Mouse (Mus musculus) spleen, adult 12 weeks (tissue): ENCODE results near the gene Slc24a1.
"Not testable (repeated sequence)": the region's sequence is repeated elsewhere in the genome, so short reads cannot be mapped to it uniquely, and the experiment has no call there.

Experiments
- DNase-seq: peaks from one replicate; pipeline ENCODE4 v3.0.0; 2022; ENCODE audit warnings: low spot score

The Slc24a1 gene

DNA sequence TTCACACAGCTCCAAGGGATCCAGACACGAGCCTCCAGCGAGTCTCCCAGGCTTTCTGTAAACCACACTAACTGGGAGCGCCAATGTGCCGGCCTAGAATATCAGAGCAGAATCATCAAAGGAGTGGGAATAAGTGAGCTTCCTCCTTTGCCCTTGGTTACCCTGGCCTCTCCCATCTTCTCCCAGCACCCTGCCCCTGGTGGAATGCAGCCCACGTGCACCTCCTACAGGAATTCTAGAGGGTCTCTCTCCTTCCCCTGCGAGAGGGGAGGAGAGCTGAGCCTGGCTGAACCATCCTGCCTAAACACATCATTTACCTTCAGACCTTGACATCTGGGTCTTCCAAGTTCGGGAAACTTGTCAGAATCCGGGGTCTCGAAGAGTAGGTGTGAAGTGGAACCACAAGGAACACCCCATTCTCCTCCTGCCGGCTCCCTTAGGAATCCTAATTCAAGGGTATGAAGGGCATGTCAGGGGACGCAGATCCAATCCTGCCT lies at the start of gene Slc24a1:
Slc24a1 (minus strand) TSS at position 447 of the 497 bp plus-strand sequence.
- DNase-seq, result no peak

DNA sequence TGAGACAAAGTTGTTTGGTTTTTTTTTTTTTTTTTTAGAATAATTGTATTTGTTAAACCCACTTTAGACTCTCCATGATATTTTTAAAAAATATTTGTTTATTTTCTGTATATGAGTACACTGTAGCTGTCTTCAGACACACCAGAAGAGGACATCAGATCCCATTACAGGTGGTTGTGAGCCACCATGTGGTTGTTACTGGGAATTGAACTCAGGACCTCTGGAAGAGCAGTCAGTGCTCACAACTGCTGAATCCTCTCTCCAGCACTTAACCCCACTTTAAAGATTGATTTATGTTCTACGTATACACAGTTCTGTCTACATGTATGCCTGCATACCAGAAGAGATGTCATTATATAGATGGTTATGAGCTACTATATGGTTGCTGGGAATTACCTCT lies 44.1 kb upstream of the Slc24a1 start:
- DNase-seq, result not testable (repeated sequence)

DNA sequence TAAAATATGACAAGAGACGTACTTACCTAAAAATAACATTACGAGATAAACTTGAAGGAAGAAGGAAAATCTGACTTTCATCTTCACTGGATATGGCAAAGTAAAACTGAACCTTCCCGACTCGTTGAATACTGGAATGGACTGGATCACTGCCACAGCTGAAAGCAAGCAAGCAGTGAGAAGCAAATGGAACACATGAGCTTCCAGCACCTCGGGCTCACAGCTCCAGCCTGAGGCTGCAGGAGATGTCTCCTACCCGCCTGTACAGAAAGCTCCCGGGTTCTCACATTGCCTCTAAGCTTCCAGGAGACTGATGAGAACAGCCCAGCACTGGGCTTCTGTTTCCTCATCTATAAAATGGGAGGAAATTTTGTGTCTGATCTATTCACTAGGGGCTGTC lies 38.9 kb upstream of the Slc24a1 start:
- no peak for DNase-seq

DNA sequence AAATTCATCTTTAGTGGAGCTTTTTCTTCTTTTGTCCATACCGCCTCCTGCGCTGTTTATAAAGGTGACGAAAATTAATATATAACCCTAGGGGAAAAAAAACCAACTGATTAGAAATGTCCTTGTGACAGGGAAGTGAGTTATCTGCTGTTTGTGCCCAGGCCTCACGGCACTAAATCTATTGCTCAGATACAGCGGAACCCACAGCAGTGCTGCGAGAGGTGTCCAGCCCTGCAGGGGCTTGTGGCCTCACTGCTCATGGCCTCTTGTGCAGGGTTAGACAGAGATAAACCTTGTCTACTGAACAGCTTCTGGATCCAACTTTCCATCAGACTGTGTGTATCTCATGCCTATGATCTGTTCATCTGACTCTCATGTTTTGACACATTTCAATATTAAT lies 37.0 kb upstream of the Slc24a1 start:
- no peak for DNase-seq

DNA sequence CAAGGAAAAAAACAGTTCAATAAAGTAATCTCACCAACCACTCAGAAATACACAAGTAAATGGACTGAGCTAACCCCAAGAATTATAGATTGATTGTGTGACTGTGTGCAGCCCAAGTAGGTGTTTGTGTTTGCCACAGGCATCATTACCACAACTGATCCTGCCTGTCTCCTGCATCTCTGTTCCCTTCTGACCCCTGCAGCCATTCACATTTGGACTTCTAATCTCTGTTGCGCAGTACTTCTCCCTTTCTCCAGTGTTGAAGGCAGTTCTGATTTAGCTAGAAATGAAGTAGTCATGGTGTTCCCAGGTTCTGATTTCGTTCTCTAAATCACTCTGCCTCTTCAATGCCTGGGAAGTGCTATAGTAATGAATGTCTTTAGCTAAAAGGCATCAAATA lies 36.2 kb upstream of the Slc24a1 start:
- DNase-seq, result no peak

DNA sequence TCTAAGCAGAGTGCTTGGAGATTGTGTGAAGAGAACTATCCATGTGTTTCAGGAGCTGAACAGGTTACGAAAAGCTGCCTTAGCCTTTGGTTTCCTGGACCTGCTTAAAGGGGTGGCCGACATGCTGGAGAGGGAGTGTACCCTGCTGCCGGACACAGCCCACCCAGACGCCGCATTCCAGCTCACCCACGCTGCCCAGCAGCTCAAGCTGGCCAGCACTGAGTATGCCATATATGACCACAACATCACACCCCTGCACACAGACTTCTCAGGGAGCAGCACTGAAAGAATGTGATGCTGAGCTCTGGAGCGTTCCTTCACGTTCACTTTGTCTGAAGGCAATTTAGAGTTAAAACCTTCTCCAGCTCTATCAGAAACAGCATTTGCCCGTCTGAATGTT lies 34.4 kb upstream of the Slc24a1 start:
- DNase-seq, result no peak

DNA sequence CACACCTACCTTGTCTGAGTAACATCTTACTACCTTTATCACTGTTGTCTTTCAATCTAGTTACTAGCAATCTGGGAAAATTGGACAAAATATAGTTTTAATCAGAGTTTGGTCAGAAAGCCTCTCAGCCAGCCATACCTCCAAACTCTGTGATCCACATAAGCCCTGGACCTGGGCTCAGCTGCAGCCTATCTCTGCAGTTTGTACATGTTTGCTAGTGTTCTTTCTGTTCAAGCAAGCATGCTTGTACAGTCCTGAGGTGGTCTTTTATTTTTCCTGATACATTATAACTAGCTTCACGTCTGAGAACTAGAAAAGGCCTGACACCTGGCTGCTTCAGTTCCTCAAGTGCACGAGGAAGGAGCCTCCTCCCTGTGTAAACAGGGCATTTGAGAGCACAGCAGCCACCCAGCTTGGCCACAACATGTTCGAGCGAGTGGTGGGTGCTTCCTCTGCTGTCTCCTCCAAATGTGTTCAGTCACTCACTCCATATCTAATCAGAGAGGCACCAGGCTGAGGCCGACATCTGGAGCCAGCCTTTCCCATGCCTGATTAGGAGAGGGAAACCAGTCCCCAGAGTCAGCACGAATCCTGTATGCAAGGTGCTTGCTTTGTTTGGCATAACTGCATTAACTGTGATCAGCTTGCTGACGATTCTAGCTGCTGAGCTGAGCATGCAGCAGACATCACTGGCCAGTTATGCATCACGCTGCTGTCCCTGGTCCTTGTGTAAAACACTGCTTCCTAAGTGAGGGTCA lies 33.8 kb upstream of the Slc24a1 start:
- no peak for DNase-seq

DNA sequence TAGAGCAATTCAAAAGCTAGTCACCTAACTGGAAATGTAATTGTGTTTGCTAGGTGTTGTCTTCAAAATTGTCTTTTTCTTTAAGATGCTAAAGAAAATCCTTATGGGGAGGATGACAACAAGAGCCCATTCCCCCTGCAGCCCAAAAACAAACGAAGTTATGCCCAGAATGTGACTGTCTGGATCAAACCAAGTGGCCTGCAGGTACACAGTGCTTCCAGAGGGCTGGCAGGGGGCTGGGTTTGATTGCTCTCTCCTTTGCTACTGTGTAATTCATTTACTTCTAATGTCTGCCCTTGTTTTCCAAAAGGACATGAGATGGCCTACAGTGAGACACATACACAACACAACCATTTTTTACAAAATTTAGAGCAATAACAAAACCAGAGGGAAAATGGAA lies 30.5 kb upstream of the Slc24a1 start:
- DNase-seq, result no peak

DNA sequence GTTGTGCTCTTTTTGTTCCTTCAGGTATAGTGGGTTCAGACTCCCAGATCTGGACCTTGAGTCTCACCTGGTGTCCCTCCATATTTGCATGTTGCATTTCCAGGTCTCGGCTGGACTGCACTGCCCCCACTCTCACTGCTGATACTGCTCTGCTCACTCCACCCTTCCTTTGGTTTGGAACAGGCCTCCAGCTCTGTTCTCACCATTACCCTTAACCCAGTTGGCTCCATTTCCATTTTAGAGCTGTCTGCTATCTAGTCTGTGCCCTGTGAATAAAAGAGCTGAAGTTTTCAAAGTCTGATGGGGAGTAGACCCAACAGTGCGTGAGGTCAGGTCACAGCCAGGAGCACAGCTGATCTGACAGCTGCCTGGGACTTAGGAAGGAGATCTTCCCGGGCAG lies 29.1 kb upstream of the Slc24a1 start:
- DNase-seq, result no peak

DNA sequence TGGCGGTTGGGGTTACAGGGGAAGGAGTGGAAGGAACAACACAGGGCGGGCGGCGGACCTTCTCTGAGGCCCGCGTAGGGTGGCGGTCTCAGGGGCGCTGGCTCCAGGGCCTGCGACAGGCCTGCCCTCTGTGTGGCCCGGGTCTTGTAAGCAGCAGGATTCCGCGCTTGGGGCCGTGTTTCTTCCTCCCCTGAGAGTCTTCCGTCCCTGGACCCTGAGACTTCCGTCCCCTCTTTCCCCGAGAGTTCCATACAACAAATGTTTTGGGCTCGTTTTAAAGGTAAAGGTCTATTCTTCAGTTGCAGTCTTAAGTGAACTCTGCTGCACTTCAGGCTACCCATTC lies 9.5 kb upstream of the Slc24a1 start:
- DNase-seq, result no peak

DNA sequence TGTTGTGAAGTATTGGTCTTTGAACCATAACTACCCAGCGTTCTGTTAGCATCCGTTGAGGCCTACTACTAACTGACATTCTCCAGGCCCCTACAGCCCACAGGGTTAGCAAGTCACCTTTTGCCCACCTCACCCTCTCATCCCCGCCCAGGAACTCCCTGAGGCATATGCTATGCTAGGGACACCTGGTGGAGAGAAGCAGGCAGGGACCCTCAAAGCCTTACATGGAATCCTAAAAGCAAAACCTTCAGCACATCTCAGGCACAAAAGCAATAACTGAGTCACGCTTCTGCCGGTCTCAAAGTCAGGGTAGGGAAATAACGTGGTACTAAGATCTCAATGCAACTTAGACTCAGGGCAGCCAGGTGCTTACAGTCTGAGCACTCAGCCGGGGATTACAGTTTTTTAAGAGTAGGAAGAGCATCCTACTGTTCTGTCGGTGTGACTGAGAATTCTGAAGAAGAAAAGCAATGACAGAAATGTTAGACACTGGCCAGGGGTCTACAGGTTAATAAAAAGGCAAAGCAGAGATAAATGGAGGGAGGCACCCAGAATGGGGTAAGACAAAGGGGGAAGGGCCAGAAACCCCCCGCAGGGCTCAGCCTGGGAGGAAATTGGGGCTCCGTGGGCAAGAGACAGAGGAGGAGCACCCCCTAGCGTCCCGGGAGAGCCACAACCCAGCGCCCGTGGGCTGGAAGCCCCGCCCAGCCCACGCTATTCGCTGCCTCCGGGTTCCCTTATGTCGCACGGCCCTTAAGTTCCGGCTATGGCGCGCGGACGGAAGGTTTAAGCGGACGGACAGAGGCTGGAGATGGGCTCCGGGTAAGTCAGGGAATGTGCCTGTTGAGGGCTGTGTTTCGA lies 8.9 kb upstream of the Slc24a1 start, which contains the start of gene Ints14:
Ints14 (plus strand) TSS at position 789 of the 861 bp plus-strand sequence.
- DNase-seq, result peak; percentile 96

DNA sequence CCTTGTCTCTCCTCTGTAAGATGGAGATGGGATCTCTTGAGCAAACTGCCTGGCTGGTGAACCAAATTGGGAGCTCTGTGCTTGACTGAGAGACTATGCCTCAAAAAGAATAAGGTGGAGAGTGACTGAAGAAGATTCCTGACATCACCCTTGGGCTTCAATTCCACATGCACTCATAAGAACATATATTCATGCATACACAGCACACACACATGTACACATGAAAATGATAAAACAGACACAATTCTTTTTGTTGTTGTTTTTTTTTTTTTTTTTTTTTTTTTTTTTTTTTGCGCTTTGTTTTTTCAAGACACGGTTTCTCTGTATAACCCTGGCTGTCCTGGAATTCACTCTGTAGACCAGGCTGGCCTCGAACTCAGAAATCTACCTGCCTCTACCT lies 5.9 kb upstream of the Slc24a1 start:
- DNase-seq, result no peak

DNA sequence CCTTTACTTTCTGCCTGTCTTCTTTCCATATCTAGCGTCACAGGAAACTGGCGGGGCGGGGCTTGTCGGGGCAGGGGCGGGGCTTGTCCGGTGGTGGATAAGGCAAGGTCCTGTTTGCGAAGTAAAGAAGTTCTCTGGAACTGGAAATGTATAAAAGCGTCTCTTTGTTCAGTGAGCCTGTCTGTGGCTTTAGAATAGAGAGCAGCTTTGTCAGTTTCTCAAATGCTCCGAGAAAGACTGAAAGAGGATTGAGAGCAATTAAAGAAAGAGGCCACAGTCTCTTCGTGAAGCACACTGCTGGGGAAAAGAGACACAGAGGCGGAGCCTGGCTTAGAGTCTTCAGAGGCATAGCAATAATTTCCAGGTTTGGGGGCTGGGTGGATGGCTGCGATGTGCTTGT lies 4.9 kb upstream of the Slc24a1 start:
- DNase-seq, result no peak

DNA sequence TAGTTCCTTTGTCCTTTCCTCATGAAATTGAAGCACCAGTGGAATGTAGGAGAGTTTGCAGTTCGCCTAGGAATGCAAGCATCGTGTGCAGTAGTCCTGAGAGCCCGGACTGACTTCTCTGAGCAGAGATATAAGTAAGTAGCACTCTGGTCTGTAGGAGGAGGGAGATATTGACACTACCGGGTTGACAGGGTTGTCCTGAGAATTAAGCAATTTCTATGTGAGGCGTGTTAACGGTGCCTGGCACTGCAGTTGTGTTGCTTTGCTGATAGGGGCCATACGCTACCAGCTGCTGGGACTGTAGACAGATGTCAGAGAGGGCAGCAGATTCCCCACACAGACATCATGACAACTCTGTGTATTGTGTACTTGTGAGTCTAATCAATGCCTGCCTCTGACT lies 1.8 kb upstream of the Slc24a1 start:
- no peak for DNase-seq

DNA sequence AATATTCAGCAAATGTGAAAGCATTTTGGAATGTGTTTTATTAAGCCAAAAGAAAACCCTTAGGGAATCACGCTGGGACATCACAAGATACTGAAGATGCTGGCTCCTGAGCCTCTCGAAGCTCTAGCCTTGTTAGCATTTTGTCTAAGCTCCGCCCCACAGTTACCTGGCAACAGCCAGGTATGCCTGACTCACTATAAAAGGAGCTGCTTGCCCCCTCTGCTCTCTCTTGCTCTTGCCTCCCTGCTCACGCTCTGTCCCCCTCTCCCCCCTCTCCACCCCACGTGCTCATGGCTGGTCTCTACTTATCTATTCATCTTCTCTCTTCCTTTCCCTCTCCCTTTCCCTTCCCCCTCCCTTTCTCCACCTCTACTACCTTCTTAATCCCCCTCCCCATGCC lies 648 bp upstream of the Slc24a1 start:
- DNase-seq, result no peak

DNA sequence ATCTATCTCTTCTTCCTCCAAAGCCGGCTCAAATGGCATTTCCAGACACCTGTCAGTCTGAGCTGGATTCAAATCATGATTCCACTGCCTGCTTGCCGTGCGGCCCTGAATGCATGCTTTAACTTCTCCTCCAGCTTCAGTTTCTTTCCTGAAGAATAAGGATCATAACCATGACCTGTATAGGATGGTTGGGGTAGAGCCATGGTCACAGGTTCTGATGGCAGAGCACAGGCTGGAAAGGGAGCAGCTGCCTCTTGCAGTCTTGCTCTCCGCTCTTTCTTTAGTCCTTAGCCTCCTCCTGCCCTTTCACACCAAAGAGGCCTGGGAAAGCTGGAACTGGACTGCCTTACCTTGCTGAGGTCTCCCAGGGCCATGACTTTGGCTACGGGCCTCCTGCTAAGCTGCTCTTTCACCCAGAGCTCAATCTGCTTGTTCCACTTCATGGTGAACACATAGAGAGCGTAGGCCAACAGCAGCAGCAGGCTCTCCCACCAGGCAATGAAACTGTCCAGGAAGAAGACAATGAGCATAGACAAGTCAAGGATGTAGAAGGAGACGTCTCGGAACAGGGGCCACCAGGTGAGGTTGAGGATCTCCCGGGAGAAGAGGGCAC lies 3.8 kb downstream of the Slc24a1 start:
- DNase-seq, result no peak

DNA sequence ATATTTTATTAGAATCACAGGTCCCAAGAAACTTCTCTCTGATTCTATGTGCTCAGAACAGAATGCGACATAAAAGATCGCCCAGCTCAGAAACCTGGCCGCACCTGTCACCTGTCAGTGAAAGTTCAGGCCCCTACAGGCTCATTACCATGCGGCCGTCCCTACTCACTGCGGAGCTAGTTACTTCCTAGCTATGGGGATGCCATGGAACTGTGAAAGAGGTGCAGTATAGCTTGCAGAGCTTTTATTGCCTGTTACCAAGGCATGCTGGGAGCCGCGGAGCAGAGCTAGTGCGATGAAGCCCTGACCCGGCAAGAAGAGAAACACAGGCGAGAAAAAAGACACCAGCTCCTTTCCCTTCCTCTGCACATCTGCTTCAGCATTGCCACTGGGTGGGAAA lies 7.4 kb downstream of the Slc24a1 start:
- DNase-seq, result no peak

DNA sequence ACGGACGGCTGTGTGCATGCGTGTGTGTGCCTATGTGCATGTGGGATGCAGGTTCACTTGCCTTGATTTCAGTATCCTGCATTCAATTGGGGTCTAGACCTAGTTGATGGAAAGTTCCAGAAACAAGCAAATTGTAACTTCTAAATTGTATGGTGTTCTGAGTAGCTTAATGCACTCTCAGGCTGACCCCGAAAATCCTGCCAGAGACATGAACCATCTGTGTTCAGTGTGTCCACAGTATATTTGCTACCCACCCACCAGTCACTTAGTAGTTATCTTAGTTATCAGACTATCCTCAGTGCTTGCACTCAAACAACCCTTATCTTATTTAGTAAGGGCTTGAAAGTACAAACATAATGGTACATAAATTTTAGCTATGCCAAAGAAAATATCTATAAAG lies 9.8 kb downstream of the Slc24a1 start:
- no peak for DNase-seq

DNA sequence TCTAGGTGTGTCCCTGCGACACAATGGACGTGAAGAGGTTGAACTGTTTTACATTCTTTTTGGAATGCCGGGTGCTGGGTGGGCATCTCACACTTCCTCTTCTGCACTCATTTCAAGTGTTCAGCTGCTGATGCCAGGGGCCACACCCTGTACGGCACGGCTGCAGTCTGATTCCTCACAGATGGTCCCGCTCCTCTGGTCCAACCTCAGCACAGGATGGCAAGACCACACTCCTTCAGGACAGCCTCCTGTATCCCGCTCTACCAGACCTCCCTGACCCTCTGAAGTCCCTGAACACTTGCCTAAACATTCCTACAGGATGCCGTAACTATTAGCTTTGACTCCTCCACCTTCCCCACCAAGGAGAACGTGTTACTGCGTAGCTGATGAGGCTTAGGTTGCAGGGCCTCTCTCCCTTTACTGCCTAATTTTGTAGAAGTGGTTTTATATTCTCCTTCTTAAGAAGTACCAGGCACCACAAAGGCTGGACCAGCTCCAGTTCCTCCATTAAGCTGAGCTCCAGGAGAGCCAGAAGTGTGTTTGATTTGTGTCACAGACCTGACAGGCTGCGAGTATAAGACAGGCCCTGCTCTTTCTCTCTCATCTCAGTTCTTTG lies 10.6 kb downstream of the Slc24a1 start:
- DNase-seq, result no peak

DNA sequence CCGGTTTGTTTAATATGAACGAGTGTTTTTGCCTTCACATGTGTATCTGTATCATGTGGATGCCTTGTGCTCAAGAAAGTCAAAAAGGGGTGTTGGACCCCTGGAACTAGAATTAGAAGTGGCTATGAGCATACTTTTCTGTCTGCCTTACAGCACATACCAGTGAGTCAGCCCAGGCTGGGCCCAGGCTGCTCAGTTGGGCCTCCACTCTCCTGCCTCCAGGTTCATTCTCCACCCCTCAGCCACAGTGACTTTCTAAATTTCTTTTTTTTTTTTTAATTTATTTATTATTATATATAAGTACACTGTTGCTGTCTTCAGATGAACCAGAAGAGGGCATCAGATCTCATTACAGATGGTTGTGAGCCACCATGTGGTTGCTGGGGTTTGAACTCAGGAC lies 11.6 kb downstream of the Slc24a1 start:
- no peak for DNase-seq

DNA sequence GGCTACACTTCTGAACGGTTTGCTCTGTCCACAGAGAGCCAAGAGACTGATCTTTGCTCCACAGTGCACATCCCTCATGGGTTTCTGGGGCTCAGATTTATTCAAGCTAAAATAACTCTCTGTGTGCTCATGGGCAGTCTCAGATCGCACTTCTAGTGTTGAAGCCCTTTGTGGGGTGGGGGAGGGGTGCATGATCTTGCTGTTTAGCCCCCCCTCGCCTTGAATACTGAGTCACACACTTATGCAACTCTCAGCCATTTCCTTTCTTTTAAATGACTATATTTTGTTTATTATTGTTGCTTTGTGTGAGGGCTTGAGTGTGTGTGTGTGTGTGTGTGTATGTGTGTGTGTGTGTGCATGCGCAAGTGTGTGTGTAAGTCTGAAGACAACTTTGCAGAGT lies 12.1 kb downstream of the Slc24a1 start:
- no peak for DNase-seq

DNA sequence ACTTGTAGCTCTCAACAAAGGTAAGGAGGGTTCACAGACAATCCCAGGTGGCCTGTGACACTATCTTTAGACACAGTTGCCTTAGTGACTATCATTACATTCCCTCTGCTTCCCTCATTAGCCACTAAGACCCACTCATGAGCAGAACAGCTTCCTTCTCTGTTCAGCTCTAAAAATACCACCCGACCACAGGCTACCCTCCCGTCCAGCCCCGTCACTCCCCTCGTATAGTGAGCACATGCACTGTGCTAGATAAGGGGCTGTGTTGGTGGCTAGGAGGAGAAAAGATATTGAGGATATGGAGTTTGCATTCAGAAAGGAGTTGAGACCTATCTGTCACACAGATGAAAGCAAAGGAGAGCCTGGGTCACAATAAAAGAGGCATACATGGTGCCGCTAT lies 12.9 kb downstream of the Slc24a1 start:
- no peak for DNase-seq

DNA sequence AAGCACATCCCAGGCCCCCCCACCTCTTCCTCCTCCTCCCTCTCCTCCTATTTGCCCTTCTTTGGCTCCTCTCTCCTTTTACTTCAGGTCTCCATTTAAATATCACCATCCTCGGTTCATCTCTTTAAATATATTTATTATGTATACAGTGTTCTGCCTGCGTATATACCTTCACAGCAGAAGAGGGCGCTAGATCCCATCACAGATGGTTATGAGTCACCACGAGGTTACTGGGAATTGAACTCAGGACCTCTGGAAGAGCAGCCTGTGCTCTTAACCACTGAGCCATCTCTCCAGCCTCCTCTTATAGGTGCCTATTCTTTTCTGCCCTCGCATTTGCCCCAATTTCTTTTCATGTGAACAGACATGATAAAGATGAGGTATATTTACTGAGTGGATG lies 13.9 kb downstream of the Slc24a1 start:
- DNase-seq, result no peak
